Mouse (Mus musculus): Measurements from ENCODE around the gene H2-DMb1. TPM values are rescaled to one million over a fixed set of nuclear protein-coding genes. Genes with fewer than 3 reads are reported as not detected.
A peak's percentile ranks its signal among the peaks of the same experiment; 100 is the strongest.

The H2-DMb1 gene
- polyA plus RNA-seq, 1 experiment from 2014 or later = 2.6 TPM

DNA sequence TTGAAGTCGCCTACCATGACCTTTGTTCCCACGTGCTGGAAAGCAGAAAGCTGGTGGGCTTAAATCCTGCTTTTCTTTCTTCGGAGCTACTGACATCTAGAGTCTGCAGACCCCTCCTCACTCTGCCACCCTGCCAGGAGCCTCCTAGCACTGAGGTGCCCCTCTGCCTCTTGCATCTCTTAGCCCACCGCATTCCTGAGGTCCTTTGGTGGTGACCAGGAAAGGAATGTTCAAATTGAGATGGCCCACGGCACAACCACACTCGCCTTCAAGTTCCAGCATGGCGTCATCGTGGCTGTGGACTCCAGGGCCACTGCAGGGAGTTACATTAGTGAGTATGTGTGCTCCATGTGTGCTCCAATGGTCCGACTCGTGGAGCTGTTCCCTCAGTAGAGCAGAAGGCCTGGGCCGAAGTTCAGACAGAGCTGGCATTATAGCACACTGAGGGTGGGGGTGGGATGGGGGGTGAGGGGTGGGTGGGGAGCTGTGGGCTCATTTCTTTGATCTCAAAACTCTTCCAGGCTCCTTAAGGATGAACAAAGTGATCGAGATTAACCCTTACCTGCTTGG is 46.3 kb downstream of the H2-DMb1 start:
- ATAC-seq (ENCODE audit: insufficient number of reproducible peaks, insufficient read depth, low FRiP score, low TSS enrichment, low read depth) = no peak
- peaks cover 90% of the 10 kb centered on the region for H3K27me3 ChIP-seq
- no peaks in the 10 kb centered on the region for H3K9me3 ChIP-seq
- peaks cover 15% of the 10 kb centered on the region for H3K4me1 ChIP-seq
- no peak overlapping the region for H3K9ac ChIP-seq
- 61% methylated on average over 12 of the region's 12 CpGs for WGBS
- H3K4me3 ChIP-seq = no peak overlapping the region
- no peak overlapping the region for H3K27ac ChIP-seq
- no peaks in the 10 kb centered on the region for H3K36me3 ChIP-seq
- H3K4me2 ChIP-seq = no peak overlapping the region

DNA sequence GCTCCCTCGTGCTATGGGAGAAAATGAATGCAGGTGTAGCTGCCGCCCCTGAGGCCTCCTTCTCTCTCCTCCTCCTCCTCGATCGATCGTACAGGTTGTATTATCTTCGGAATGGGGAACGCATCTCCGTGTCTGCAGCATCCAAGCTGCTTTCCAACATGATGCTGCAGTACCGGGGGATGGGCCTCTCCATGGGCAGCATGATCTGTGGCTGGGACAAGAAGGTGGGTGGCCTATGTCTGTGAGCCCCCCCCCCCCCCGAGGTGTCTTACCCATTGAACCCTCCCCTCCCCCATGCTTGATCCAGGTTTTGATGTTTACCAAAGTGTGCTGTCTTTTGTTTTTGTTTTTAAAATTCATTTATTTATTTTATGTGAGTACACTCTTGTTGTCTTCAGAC is 47.2 kb downstream of the H2-DMb1 start:
- 80% methylated on average over 10 of the region's 10 CpGs for WGBS
- H3K36me3 ChIP-seq = no peaks in the 10 kb centered on the region
- H3K27ac ChIP-seq = no peak overlapping the region
- H3K4me3 ChIP-seq = no peak overlapping the region
- H3K4me2 ChIP-seq = no peak overlapping the region
- H3K27me3 ChIP-seq = peaks cover 88% of the 10 kb centered on the region
- H3K9me3 ChIP-seq = no peaks in the 10 kb centered on the region
- no peak overlapping the region for H3K9ac ChIP-seq
- peaks cover 19% of the 10 kb centered on the region for H3K4me1 ChIP-seq
- ATAC-seq (ENCODE audit: insufficient number of reproducible peaks, insufficient read depth, low FRiP score, low TSS enrichment, low read depth) = no peak

GRCm38 (mm10) chr17:34200772-34201505 is 48.1 kb downstream of the H2-DMb1 start:
- Histone ChIP-seq H3K4me1 (peaks cover 25% of the 10 kb centered on the region), H3K27ac (no peak overlapping the region), H3K27me3 (peaks cover 88% of the 10 kb centered on the region), H3K36me3 (no peaks in the 10 kb centered on the region), H3K4me3 (no peak overlapping the region), H3K4me2 (no peak overlapping the region), H3K9me3 (no peaks in the 10 kb centered on the region), H3K9ac (no peak overlapping the region)
- no peak for ATAC-seq (ENCODE audit: insufficient number of reproducible peaks, insufficient read depth, low FRiP score, low TSS enrichment, low read depth)
- 88% methylated on average over 16 of the region's 16 CpGs for WGBS

DNA sequence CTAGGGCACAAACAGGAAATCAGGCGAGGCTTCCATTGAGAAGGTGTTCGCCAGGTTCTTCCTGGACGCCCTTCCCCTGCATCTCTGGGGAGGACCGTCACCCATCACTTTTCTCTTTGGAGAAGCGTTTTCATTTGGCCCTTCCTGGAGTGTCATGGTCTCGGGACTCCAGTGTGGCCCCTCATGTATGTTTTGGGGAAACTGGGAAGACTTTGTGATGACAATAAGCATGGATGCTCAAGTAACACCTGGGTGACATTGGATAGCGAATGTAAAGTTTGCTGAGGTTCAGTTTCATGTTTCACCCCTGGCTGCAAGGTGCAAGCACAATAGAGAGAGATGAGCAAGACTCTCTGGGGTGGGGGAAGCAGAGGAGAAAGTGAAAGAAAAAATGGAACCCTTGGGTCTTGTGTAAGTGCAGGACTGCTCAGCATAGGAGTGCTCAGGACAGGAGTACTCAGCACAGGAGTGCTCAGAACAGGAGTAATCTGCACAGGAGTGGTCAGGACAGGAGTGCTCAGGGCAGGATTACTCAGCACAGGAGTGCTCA is 48.7 kb downstream of the H2-DMb1 start:
- peaks cover 25% of the 10 kb centered on the region for H3K4me1 ChIP-seq
- no peak overlapping the region for H3K27ac ChIP-seq
- no peak for ATAC-seq (ENCODE audit: insufficient number of reproducible peaks, insufficient read depth, low FRiP score, low TSS enrichment, low read depth)
- no peak overlapping the region for H3K4me3 ChIP-seq
- H3K36me3 ChIP-seq = no peaks in the 10 kb centered on the region
- H3K9ac ChIP-seq = no peak overlapping the region
- H3K9me3 ChIP-seq = no peaks in the 10 kb centered on the region
- WGBS = 65% methylated on average over 7 of the region's 7 CpGs
- peaks cover 88% of the 10 kb centered on the region for H3K27me3 ChIP-seq
- no peak overlapping the region for H3K4me2 ChIP-seq

DNA sequence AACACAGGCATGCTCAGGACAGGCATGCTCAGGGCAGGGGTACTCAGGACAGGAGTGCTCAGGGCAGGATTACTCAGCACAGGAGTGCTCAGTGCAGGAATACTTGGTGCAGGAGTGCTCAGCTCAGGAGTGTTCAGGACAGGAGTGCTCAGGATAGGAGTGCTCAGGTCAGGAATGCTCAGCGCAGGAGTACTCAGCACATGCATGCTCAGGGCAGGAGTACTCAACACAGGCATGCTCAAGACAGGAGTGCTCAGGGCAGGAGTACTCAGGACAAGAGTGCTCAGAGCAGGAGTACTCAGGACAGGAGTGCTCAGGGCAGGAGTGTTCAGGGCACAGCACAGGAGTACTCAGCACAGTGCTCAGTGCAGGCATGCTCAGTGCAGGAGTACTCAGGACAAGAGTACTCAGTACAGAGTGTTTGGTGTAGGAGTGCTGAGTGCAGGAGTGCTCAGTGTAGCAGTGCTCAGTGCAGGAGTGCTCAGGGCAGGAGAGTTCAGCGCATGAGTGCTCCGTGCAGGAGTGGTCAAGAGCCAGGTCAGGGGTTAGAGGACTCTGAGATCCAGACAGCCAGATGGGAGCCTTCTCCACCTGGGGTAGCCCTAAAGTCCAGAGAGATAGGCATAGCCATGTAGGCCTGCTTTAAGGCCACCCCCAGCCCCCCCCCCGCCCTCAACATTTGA is 50.0 kb downstream of the H2-DMb1 start:
- H3K36me3 ChIP-seq = no peaks in the 10 kb centered on the region
- peaks cover 83% of the 10 kb centered on the region for H3K27me3 ChIP-seq
- ATAC-seq (ENCODE audit: insufficient number of reproducible peaks, insufficient read depth, low FRiP score, low TSS enrichment, low read depth) = no peak

DNA sequence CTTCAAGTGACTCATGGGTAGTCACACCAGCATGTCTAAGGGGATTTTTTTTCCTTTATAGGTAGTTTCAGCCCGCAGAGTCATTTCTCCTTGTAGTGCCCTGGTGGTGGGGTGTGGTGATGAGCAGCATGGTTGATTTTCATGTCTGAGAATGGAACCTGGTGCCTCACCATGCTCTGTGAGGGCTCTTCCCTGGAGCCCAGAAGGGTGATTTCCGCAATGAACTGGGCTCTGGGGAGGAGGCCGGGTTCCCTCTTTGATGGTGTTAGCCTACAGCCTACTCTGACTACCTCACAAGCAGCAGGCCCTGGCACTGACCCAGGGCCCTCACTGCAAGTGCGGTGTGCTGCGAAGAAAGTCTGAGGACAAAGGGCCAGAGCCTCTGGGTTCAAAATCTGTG is 50.6 kb downstream of the H2-DMb1 start, which contains the start of gene Tap2:
Gene Tap2, plus strand, starts transcription at position 84 of the 400 bp plus-strand sequence.
- H3K4me3 ChIP-seq = peak within 1 kb of the TSS; percentile 70
- H3K27ac ChIP-seq = no peak within 1 kb of the TSS
- 70% methylated on average over 5 of the region's 5 CpGs for WGBS
- no peaks in the 10 kb centered on the region for H3K36me3 ChIP-seq
- H3K9ac ChIP-seq = peak within 1 kb of the TSS; percentile 76
- peaks cover 83% of the 10 kb centered on the region for H3K27me3 ChIP-seq
- H3K9me3 ChIP-seq = no peaks in the 10 kb centered on the region
- H3K4me2 ChIP-seq = peak within 1 kb of the TSS; percentile 87
- no peak for ATAC-seq (ENCODE audit: insufficient number of reproducible peaks, insufficient read depth, low FRiP score, low TSS enrichment, low read depth)
- peaks cover 12% of the 10 kb centered on the region for H3K4me1 ChIP-seq

More for the DNA sequence above, 50.0 kb downstream of the H2-DMb1 start:
- Histone ChIP-seq H3K4me2 (no peak overlapping the region), H3K9ac (no peak overlapping the region), H3K4me1 (peaks cover 17% of the 10 kb centered on the region), H3K4me3 (no peak overlapping the region), H3K27ac (no peak overlapping the region), H3K9me3 (no peaks in the 10 kb centered on the region)
- 73% methylated on average over 4 of the region's 4 CpGs for WGBS

- peaks cover 10% of the 10 kb centered on the region for H3K4me1 ChIP-seq
- H3K4me3 ChIP-seq = peak overlapping the region; percentile 70
- no peaks in the 10 kb centered on the region for H3K9me3 ChIP-seq
- peak overlapping the region; percentile 87 for H3K4me2 ChIP-seq
- no peaks in the 10 kb centered on the region for H3K36me3 ChIP-seq
- H3K27ac ChIP-seq = no peak overlapping the region
- peaks cover 83% of the 10 kb centered on the region for H3K27me3 ChIP-seq
- peak overlapping the region; percentile 76 for H3K9ac ChIP-seq
- ATAC-seq (ENCODE audit: insufficient number of reproducible peaks, insufficient read depth, low FRiP score, low TSS enrichment, low read depth) = 0 out of 2 replicates have a peak, but pooled peaks have one; percentile 38
- WGBS = under 1% methylated on average over 44 of the region's 44 CpGs
Measured at GRCm38 (mm10) chr17:34204303-34205010, 51.6 kb downstream of the H2-DMb1 start.

DNA sequence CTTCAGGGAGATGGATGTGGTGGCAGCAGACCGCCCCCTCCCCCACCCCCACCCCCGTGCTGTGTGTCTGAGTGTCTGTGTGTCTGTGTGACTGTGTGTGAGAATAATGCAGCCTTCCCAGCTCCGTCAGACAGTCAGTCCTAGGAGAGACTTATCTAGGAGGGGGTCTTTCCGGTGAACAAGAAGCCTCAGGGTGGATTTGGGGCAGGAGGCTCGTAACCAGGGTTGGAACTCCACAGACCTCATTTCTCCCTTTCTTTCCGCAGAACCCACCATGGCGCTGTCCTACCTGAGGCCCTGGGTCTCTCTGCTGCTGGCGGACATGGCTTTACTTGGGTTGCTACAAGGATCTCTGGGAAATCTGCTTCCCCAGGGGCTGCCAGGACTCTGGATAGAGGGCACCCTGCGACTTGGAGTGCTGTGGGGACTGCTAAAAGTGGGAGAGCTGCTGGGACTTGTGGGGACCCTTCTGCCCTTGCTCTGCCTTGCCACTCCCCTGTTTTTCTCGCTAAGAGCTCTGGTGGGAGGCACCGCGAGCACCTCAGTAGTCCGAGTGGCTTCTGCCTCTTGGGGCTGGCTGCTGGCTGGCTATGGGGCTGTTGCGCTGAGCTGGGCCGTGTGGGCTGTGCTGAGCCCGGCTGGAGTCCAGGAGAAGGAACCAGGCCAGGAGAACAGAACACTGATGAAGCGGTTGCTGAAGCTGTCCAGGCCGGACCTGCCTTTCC is 52.3 kb downstream of the H2-DMb1 start:
- Histone ChIP-seq H3K4me3 (peak overlapping the region; percentile 70), H3K4me1 (peaks cover 10% of the 10 kb centered on the region), H3K36me3 (no peaks in the 10 kb centered on the region), H3K9ac (peak overlapping the region; percentile 76), H3K4me2 (peak overlapping the region; percentile 87), H3K27ac (no peak overlapping the region), H3K27me3 (peaks cover 84% of the 10 kb centered on the region), H3K9me3 (no peaks in the 10 kb centered on the region)
- 10% methylated on average over 18 of the region's 18 CpGs for WGBS
- no peak for ATAC-seq (ENCODE audit: insufficient number of reproducible peaks, insufficient read depth, low FRiP score, low TSS enrichment, low read depth)

GRCm38 (mm10) chr17:34205746-34206176 is 52.9 kb downstream of the H2-DMb1 start:
- Histone ChIP-seq H3K9me3 (no peaks in the 10 kb centered on the region), H3K4me2 (0 out of 2 replicates have a peak overlapping the region, but pooled peaks have one; percentile 87)
- no peak for ATAC-seq (ENCODE audit: insufficient number of reproducible peaks, insufficient read depth, low FRiP score, low TSS enrichment, low read depth)

GRCm38 (mm10) chr17:34206731-34207130 is 53.9 kb downstream of the H2-DMb1 start:
- Histone ChIP-seq H3K27me3 (peaks cover 85% of the 10 kb centered on the region), H3K27ac (no peak overlapping the region), H3K4me3 (no peak overlapping the region), H3K9me3 (no peaks in the 10 kb centered on the region), H3K4me1 (peaks cover 10% of the 10 kb centered on the region), H3K36me3 (no peaks in the 10 kb centered on the region), H3K4me2 (no peak overlapping the region), H3K9ac (no peak overlapping the region)
- no peak for ATAC-seq (ENCODE audit: insufficient number of reproducible peaks, insufficient read depth, low FRiP score, low TSS enrichment, low read depth)
- 87% methylated on average over 5 of the region's 5 CpGs for WGBS

More at GRCm38 (mm10) chr17:34205746-34206176, 52.9 kb downstream of the H2-DMb1 start:
- Histone ChIP-seq H3K36me3 (no peaks in the 10 kb centered on the region), H3K4me3 (peak overlapping the region; percentile 70; the same call in 1 of the 2 replicates), H3K9ac (no peak overlapping the region), H3K27me3 (peaks cover 84% of the 10 kb centered on the region), H3K27ac (no peak overlapping the region), H3K4me1 (peaks cover 10% of the 10 kb centered on the region)
- 13% methylated on average over 9 of the region's 9 CpGs for WGBS

All from embryonic facial prominence, embryonic 13.5 days (tissue).